Mouse (Mus musculus): ENCODE measurements around the gene Gcnt3. TPM values are rescaled to one million over a fixed set of nuclear protein-coding genes. Genes with fewer than 3 reads are reported as not detected.
A peak's percentile ranks its signal among the peaks of the same experiment; 100 is the strongest.

Gene Gcnt3
- polyA plus RNA-seq, 1 experiment from 2014 or later, result not detected

DNA sequence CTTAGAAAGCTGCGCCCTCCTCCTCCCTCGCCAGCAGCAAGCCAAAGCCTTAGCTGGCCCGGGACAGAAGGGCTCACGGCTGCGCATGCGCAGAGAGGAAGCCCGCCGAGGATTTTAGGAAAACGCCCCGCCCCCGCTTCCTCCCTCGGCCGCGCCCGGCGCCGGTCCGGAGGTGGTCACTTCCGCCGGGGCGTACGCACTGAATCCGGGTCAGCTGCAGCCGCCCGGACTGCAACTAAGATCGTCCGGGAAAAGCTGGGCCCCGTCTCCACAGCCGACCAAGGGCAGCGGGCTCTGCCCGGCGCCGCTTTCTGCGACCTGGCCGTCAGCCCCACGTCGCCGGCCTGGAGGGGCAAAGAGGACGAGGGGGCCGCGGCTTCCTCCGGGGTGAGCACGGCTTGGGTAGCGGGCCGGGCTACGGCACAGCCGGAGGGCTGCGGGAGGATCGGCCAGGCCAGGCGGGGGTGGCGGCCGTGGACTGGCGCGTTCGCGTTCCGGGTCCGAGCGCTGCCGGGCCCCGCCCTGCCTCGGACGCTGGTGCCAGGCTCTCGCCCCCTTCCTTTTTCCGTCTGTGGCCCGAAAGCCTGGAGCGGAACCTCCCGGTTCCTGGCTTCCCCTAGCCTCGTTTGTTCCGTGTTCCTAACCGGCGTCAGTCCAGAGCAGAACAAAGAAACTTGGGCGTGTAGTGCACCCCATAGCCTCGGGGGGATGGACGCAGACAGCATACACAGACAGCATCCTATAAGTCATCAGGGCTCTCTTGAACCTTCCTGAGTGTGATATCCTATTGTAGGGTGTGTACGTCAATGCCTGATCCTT, 48.4 kb downstream of the Gcnt3 start, which contains the start of gene Bnip2:
TSS of gene Bnip2 (plus strand) at position 164 of the 819 bp plus-strand sequence.
- Histone ChIP-seq H3K36me3 (peaks cover 21% of the 10 kb centered on the region; the same call in 1 of the 2 replicates), H3K9me3 (no peaks in the 10 kb centered on the region), H3K4me3 (peak within 1 kb of the TSS; percentile 100), H3K4me1 (peaks cover 20% of the 10 kb centered on the region), H3K27ac (peak within 1 kb of the TSS; percentile 99), H3K27me3 (ENCODE audit: insufficient read depth, poor library complexity, severe bottlenecking) (no peaks in the 10 kb centered on the region)
- peak; percentile 97 for DNase-seq (ENCODE audit: low spot score)
- under 1% methylated on average over 76 of the region's 76 CpGs for WGBS

- Histone ChIP-seq H3K4me3 (peak overlapping the region; percentile 100), H3K36me3 (peaks cover 20% of the 10 kb centered on the region; the same call in 1 of the 2 replicates), H3K27ac (peak overlapping the region; percentile 99), H3K9me3 (no peaks in the 10 kb centered on the region), H3K27me3 (ENCODE audit: insufficient read depth, poor library complexity, severe bottlenecking) (no peaks in the 10 kb centered on the region), H3K4me1 (peaks cover 20% of the 10 kb centered on the region)
- DNase-seq (ENCODE audit: low spot score), result no peak
- 30% methylated on average over 16 of the region's 16 CpGs for WGBS
These were observed 49.1 kb downstream of the Gcnt3 start for GRCm38 (mm10) chr9:69988706-69989302.

DNA sequence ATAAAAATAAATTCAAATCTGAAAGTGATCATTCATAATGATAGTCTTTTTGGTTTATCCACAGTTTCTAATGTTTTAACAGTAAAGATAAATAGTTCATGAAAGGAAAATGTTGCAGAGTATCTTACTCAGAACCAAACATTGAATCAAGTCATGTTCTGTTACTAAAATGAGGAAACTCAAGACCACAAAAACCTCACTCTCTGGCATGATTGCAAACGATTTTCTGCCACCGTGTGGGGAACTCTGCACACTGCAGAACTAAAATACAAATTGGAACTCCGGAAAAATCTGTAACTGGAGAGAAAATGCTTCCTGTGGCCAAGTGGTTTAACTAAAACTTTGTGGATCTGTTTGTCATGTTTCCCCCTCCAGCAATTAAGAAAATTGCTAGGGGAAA, 50.3 kb downstream of the Gcnt3 start:
- H3K27ac ChIP-seq, result no peak overlapping the region
- H3K27me3 ChIP-seq (ENCODE audit: insufficient read depth, poor library complexity, severe bottlenecking), result no peaks in the 10 kb centered on the region
- peaks cover 20% of the 10 kb centered on the region for H3K4me1 ChIP-seq
- peak; percentile 74 for DNase-seq (ENCODE audit: low spot score)
- H3K4me3 ChIP-seq, result no peak overlapping the region
- H3K36me3 ChIP-seq, result peaks cover 15% of the 10 kb centered on the region; the same call in 1 of the 2 replicates
- H3K9me3 ChIP-seq, result no peaks in the 10 kb centered on the region
- WGBS, result 2% methylated on average over 3 of the region's 3 CpGs

DNA sequence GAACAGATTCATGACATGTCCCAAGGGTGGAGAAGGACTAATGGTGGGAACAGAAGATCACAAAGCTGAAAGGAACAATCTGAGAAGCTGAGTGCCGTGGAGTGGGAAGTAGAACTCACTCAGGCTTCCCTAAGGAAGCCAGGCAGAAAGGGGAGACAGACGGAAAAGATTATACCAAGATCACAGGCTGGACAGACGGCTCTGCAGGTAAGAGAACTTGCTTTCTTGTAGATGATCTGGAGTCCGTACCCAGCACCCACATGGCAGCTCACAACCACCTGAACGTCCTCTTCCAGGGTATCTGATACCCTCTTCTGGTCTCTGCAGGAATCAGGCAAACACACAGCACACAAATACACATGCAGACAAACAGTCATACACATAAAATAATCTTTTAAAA, 51.3 kb downstream of the Gcnt3 start:
- no peak for DNase-seq (ENCODE audit: low spot score)
- Histone ChIP-seq H3K4me1 (peaks cover 13% of the 10 kb centered on the region), H3K36me3 (peaks cover 5% of the 10 kb centered on the region; the same call in 1 of the 2 replicates), H3K27me3 (ENCODE audit: insufficient read depth, poor library complexity, severe bottlenecking) (no peaks in the 10 kb centered on the region), H3K9me3 (no peaks in the 10 kb centered on the region), H3K4me3 (no peak overlapping the region), H3K27ac (no peak overlapping the region)
- 77% methylated on average over 5 of the region's 5 CpGs for WGBS

- DNase-seq (ENCODE audit: low spot score), result no peak
- peaks cover 8% of the 10 kb centered on the region; the same call in 1 of the 2 replicates for H3K4me1 ChIP-seq
- no peaks in the 10 kb centered on the region for H3K27me3 ChIP-seq (ENCODE audit: insufficient read depth, poor library complexity, severe bottlenecking)
- H3K9me3 ChIP-seq, result no peaks in the 10 kb centered on the region
- 78% methylated on average over 10 of the region's 10 CpGs for WGBS
- peaks cover 2% of the 10 kb centered on the region; the same call in 1 of the 2 replicates for H3K36me3 ChIP-seq
- no peak overlapping the region for H3K27ac ChIP-seq
- no peak overlapping the region for H3K4me3 ChIP-seq
These were observed 51.8 kb downstream of the Gcnt3 start for GRCm38 (mm10) chr9:69986063-69986462.

GRCm38 (mm10) chr9:69985526-69985925, 52.4 kb downstream of the Gcnt3 start:
- 69% methylated on average over 1 of the region's 1 CpGs for WGBS
- no peaks in the 10 kb centered on the region for H3K9me3 ChIP-seq
- no peak overlapping the region for H3K27ac ChIP-seq
- H3K4me3 ChIP-seq, result no peak overlapping the region
- DNase-seq (ENCODE audit: low spot score), result no peak
- no peaks in the 10 kb centered on the region for H3K27me3 ChIP-seq (ENCODE audit: insufficient read depth, poor library complexity, severe bottlenecking)
- H3K36me3 ChIP-seq, result no peaks in the 10 kb centered on the region
- H3K4me1 ChIP-seq, result peaks cover 2% of the 10 kb centered on the region; the same call in 1 of the 2 replicates

Other genes starting within 250 kb of the Gcnt3 start
- gene Bnip2, start 48.6 kb downstream of the Gcnt3 start, polyA plus RNA-seq (2016; fragmentation: Nextera tagmentation; extraction: Ambion mirVana), result 128 and 132 TPM in 2 replicates
- gene Gtf2a2, start 25.5 kb downstream of the Gcnt3 start, polyA plus RNA-seq (2016; fragmentation: Nextera tagmentation; extraction: Ambion mirVana), result 170 and 182 TPM in 2 replicates
- gene Fam81a, start 104.5 kb upstream of the Gcnt3 start, polyA plus RNA-seq (2016; fragmentation: Nextera tagmentation; extraction: Ambion mirVana), result 8.4 and 18.1 TPM in 2 replicates
- 13.3 and 14.4 TPM in 2 replicates for gene Myo1e, start 169.3 kb upstream of the Gcnt3 start, polyA plus RNA-seq (2016; fragmentation: Nextera tagmentation; extraction: Ambion mirVana)